7 mouse cellular contexts compared by ENCODE assay signal in the genomic region with DNA sequence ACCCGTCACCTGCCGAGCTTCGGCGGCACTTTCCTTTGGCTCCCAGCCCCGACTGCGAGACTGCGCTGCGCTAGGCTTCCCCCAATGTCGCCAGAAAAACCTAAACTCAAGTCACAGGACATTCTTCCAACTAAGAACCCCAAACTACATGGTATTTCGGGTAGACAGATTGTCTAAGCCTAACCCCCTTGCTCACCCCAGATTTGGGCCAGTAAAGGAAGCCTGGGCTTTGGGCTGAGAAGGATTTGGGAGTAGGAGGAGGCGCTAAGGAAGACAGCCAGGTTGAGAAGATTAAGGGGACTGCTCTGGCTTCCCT. TPM values are rescaled to one million over a fixed set of nuclear protein-coding genes. Genes with fewer than 3 reads are reported as not detected.
DNase-seq lines count a peak whose midpoint lies in the region; ATAC-seq and TF ChIP-seq lines count a peak whose summit lies in the region.

No protein-coding gene starts in this region.

- H3K9ac ChIP-seq in heart, embryonic 16.5 days (ENCODE audit: low read length), result peak overlapping the region; percentile 74
- peak overlapping the region; percentile 65; the same call in 1 of the 2 replicates for H3K9ac ChIP-seq in limb, embryonic 13.5 days
- no peak overlapping the region for H3K9ac ChIP-seq in stomach, embryonic 14.5 days (replicated peaks; ENCODE audit: low read depth, low read length)

- TF ChIP-seq CTCF in lung, adult 2 months (IDR thresholded peaks at IDR 0.05; ENCODE audit: insufficient read depth, low read length), result no peak

- peak overlapping the region; percentile 29 for H3K4me3 ChIP-seq in lung, adult 2 months (replicated peaks; ENCODE audit: extremely low read depth, low read depth, low read length)
- peak overlapping the region; percentile 76 for H3K4me3 ChIP-seq in heart, embryonic 16.5 days (ENCODE audit: low read length)
- H3K4me3 ChIP-seq in limb, embryonic 13.5 days, result peak overlapping the region; percentile 53
- peak overlapping the region; percentile 56; the same call in 1 of the 2 replicates for H3K4me3 ChIP-seq in stomach, embryonic 14.5 days (ENCODE audit: low read depth, low read length)

- no peak for TF ChIP-seq POLR2A in lung, adult 2 months (IDR thresholded peaks at IDR 0.05; ENCODE audit: borderline replicate concordance, extremely low read depth, low read depth, low read length)

- DNase-seq in lung, adult 2 months, result peak; percentile 16
- DNase-seq in lung, postnatal 25 days (ENCODE audit: low spot score), result no peak
- DNase-seq in right cerebral cortex, postnatal 4 days, result no peak
- no peak for DNase-seq in testis, postnatal 14 days (ENCODE audit: low spot score)

- H3K4me2 ChIP-seq in heart, embryonic 16.5 days (ENCODE audit: low read depth, low read length), result peak overlapping the region; percentile 69
- H3K4me2 ChIP-seq in limb, embryonic 13.5 days (replicated peaks), result peak overlapping the region; percentile 97
- peak overlapping the region; percentile 92 for H3K4me2 ChIP-seq in stomach, embryonic 14.5 days (replicated peaks; ENCODE audit: low read depth, low read length)

- WGBS in lung, adult 2 months, result 17% methylated on average over 11 of the region's 11 CpGs
- 20% methylated on average over 11 of the region's 11 CpGs for WGBS in heart, embryonic 16.5 days
- 5% methylated on average over 11 of the region's 11 CpGs for whole genome bisulfite sequencing in limb, embryonic 13.5 days
- WGBS in stomach, embryonic 14.5 days, result 22% methylated on average over 11 of the region's 11 CpGs

- H3K9me3 ChIP-seq in heart, embryonic 16.5 days (replicated peaks; ENCODE audit: control insufficient read depth, low read length), result no peaks in the 10 kb centered on the region
- no peaks in the 10 kb centered on the region for H3K9me3 ChIP-seq in limb, embryonic 13.5 days
- no peaks in the 10 kb centered on the region for H3K9me3 ChIP-seq in stomach, embryonic 14.5 days (ENCODE audit: control insufficient read depth, low read depth, low read length)

- H3K36me3 ChIP-seq in heart, embryonic 16.5 days (ENCODE audit: control insufficient read depth, insufficient read depth), result no peaks in the 10 kb centered on the region
- peaks cover 9% of the 10 kb centered on the region for H3K36me3 ChIP-seq in limb, embryonic 13.5 days
- no peaks in the 10 kb centered on the region; the same call in 1 of the 2 replicates for H3K36me3 ChIP-seq in stomach, embryonic 14.5 days (ENCODE audit: control insufficient read depth, insufficient read depth, low read length)

- H3K27ac ChIP-seq in heart, embryonic 16.5 days (ENCODE audit: low read length), result peak overlapping the region; percentile 2; the same call in 1 of the 2 replicates
- H3K27ac ChIP-seq in limb, embryonic 13.5 days, result no peak overlapping the region
- no peak overlapping the region for H3K27ac ChIP-seq in stomach, embryonic 14.5 days (ENCODE audit: low read length)

- H3K4me1 ChIP-seq in lung, adult 2 months (ENCODE audit: control insufficient read depth, insufficient read depth, low read length), result peaks cover 18% of the 10 kb centered on the region
- H3K4me1 ChIP-seq in heart, embryonic 16.5 days (ENCODE audit: control insufficient read depth, insufficient read depth, low read length), result peaks cover 30% of the 10 kb centered on the region
- peaks cover 48% of the 10 kb centered on the region for H3K4me1 ChIP-seq in limb, embryonic 13.5 days
- peaks cover 37% of the 10 kb centered on the region for H3K4me1 ChIP-seq in stomach, embryonic 14.5 days (ENCODE audit: control insufficient read depth, insufficient read depth, low read length)

- H3K27me3 ChIP-seq in heart, embryonic 16.5 days (ENCODE audit: control insufficient read depth, insufficient read depth, low read length), result peaks cover 9% of the 10 kb centered on the region
- peaks cover 78% of the 10 kb centered on the region for H3K27me3 ChIP-seq in limb, embryonic 13.5 days
- 0 out of 2 replicates have a peak, but pooled peaks cover 11% of the 10 kb centered on the region for H3K27me3 ChIP-seq in stomach, embryonic 14.5 days (ENCODE audit: control insufficient read depth, insufficient read depth, low read length)

- no peak for ATAC-seq in heart, embryonic 16.5 days (replicated peaks; ENCODE audit: extremely low read depth, insufficient read depth, low FRiP score)
- no peak for ATAC-seq in limb, embryonic 13.5 days (ENCODE audit: low FRiP score, low read depth)
- no peak for ATAC-seq in stomach, embryonic 14.5 days (ENCODE audit: insufficient number of reproducible peaks, insufficient read depth, low FRiP score, low read depth)

RNA-seq across cellular contexts. Expression of a gene that starts 1.8 kb away (rescaled TPM):
- polyA plus RNA-seq in lung, adult 2 months (2012; rRNA removed), result 7.0 and 13.3 TPM in 2 replicates
- 54.9 and 57.5 TPM in 2 replicates for polyA plus RNA-seq in heart, embryonic 16.5 days (2015; fragmentation: Nextera tagmentation; extraction: Ambion mirVana)
- polyA plus RNA-seq in limb, embryonic 13.5 days (2015; fragmentation: Nextera tagmentation; extraction: Ambion mirVana), result 8.1 and 9.0 TPM in 2 replicates
- polyA plus RNA-seq in stomach, embryonic 14.5 days (2014; fragmentation: Nextera tagmentation; extraction: Ambion mirVana), result 19.7 and 19.8 TPM in 2 replicates

RNA-seq across cellular contexts. Expression of a gene that starts 35.2 kb away (rescaled TPM):
- polyA plus RNA-seq in lung, adult 2 months (2012; rRNA removed), result 20.4 and 33.4 TPM in 2 replicates
- 20.0 and 22.0 TPM in 2 replicates for polyA plus RNA-seq in heart, embryonic 16.5 days (2015; fragmentation: Nextera tagmentation; extraction: Ambion mirVana)
- polyA plus RNA-seq in limb, embryonic 13.5 days (2015; fragmentation: Nextera tagmentation; extraction: Ambion mirVana), result 24.3 and 28.4 TPM in 2 replicates
- polyA plus RNA-seq in stomach, embryonic 14.5 days (2014; fragmentation: Nextera tagmentation; extraction: Ambion mirVana), result 24.7 and 25.1 TPM in 2 replicates

RNA-seq across cellular contexts. Expression of a gene that starts 43.1 kb away (rescaled TPM):
- polyA plus RNA-seq in lung, adult 2 months (2012; rRNA removed), result 8.7 and 9.3 TPM in 2 replicates
- polyA plus RNA-seq in heart, embryonic 16.5 days (2015; fragmentation: Nextera tagmentation; extraction: Ambion mirVana), result 2.8 and 3.8 TPM in 2 replicates
- 15.1 and 16.4 TPM in 2 replicates for polyA plus RNA-seq in limb, embryonic 13.5 days (2015; fragmentation: Nextera tagmentation; extraction: Ambion mirVana)
- 5.1 and 5.6 TPM in 2 replicates for polyA plus RNA-seq in stomach, embryonic 14.5 days (2014; fragmentation: Nextera tagmentation; extraction: Ambion mirVana)
